Mouse (Mus musculus): ENCODE data around the gene Dusp7. TPM values are rescaled to one million over a fixed set of nuclear protein-coding genes. Genes with fewer than 3 reads are reported as not detected.

Gene Dusp7
- polyA plus RNA-seq, 1 experiment, result 11.0 TPM

- no peaks in the 10 kb centered on the region for H3K36me3 ChIP-seq (ENCODE audit: control insufficient read depth, insufficient read depth)
- H3K27me3 ChIP-seq (ENCODE audit: control insufficient read depth, insufficient read depth, insufficient read length), result no peaks in the 10 kb centered on the region
- H3K79me2 ChIP-seq (ENCODE audit: control insufficient read depth, insufficient read depth), result no peaks in the 10 kb centered on the region
- TF ChIP-seq MYOG (IDR thresholded peaks at IDR 0.05; ENCODE audit: control insufficient read depth, extremely low read depth, insufficient read length), result no peak
- TF ChIP-seq CEBPB (IDR thresholded peaks at IDR 0.05; ENCODE audit: low read depth), result no peak
- no peak for TF ChIP-seq MAX (IDR thresholded peaks at IDR 0.05)
- TF ChIP-seq USF1 (IDR thresholded peaks at IDR 0.05; ENCODE audit: low read depth), result no peak
- no peak for TF ChIP-seq MYOD1 (IDR thresholded peaks at IDR 0.05; ENCODE audit: control insufficient read depth, insufficient read length, low read depth)
- no peak for TF ChIP-seq FOSL1 (IDR thresholded peaks at IDR 0.05; ENCODE audit: insufficient read depth, low read length, poor library complexity, severe bottlenecking)
- H3ac ChIP-seq (ENCODE audit: control insufficient read depth, insufficient read length, low read depth), result no peak overlapping the region
- H3K4me3 ChIP-seq (ENCODE audit: insufficient read depth, poor library complexity, severe bottlenecking), result no peak overlapping the region
- no peaks in the 10 kb centered on the region for H3K79me3 ChIP-seq (ENCODE audit: low read depth)
These were observed 33.7 kb downstream of the Dusp7 start for GRCm38 (mm10) chr9:106402149-106402548.

- Histone ChIP-seq H3K27me3 (ENCODE audit: control insufficient read depth, insufficient read depth, insufficient read length) (no peaks in the 10 kb centered on the region), H3ac (ENCODE audit: control insufficient read depth, insufficient read length, low read depth) (no peak overlapping the region), H3K4me3 (ENCODE audit: insufficient read depth, poor library complexity, severe bottlenecking) (no peak overlapping the region), H3K79me3 (ENCODE audit: low read depth) (no peaks in the 10 kb centered on the region), H3K36me3 (ENCODE audit: control insufficient read depth, insufficient read depth) (no peaks in the 10 kb centered on the region), H3K79me2 (ENCODE audit: control insufficient read depth, insufficient read depth) (no peaks in the 10 kb centered on the region)
- TF ChIP-seq CTCF (IDR thresholded peaks at IDR 0.05; ENCODE audit: control insufficient read depth, insufficient read depth, insufficient read length) (no peak), CEBPB (IDR thresholded peaks at IDR 0.05; ENCODE audit: low read depth) (no peak), MYOD1 (IDR thresholded peaks at IDR 0.05; ENCODE audit: control insufficient read depth, insufficient read length, low read depth) (no peak), MAX (IDR thresholded peaks at IDR 0.05) (no peak), MYOG (IDR thresholded peaks at IDR 0.05; ENCODE audit: control insufficient read depth, extremely low read depth, insufficient read length) (no peak), FOSL1 (IDR thresholded peaks at IDR 0.05; ENCODE audit: insufficient read depth, low read length, poor library complexity, severe bottlenecking) (no peak)
These were observed 34.4 kb downstream of the Dusp7 start for GRCm38 (mm10) chr9:106402607-106403375.

- Histone ChIP-seq H3K36me3 (ENCODE audit: control insufficient read depth, insufficient read depth) (no peaks in the 10 kb centered on the region), H3K79me2 (ENCODE audit: control insufficient read depth, insufficient read depth) (no peaks in the 10 kb centered on the region), H3K27me3 (ENCODE audit: control insufficient read depth, insufficient read depth, insufficient read length) (no peaks in the 10 kb centered on the region), H3K79me3 (ENCODE audit: low read depth) (no peaks in the 10 kb centered on the region), H3ac (ENCODE audit: control insufficient read depth, insufficient read length, low read depth) (no peak overlapping the region), H3K4me3 (ENCODE audit: insufficient read depth, poor library complexity, severe bottlenecking) (no peak overlapping the region)
- TF ChIP-seq USF1 (IDR thresholded peaks at IDR 0.05; ENCODE audit: low read depth) (no peak), MYOD1 (IDR thresholded peaks at IDR 0.05; ENCODE audit: control insufficient read depth, insufficient read length, low read depth) (peak; percentile 66)
These were observed 36.8 kb downstream of the Dusp7 start for GRCm38 (mm10) chr9:106405275-106405674.

GRCm38 (mm10) chr9:106406443-106407078 lies 38.1 kb downstream of the Dusp7 start:
- TF ChIP-seq CTCF (IDR thresholded peaks at IDR 0.05; ENCODE audit: control insufficient read depth, insufficient read depth, insufficient read length), result no peak
- no peak for TF ChIP-seq FOSL1 (IDR thresholded peaks at IDR 0.05; ENCODE audit: insufficient read depth, low read length, poor library complexity, severe bottlenecking)
- TF ChIP-seq MYOD1 (IDR thresholded peaks at IDR 0.05; ENCODE audit: control insufficient read depth, insufficient read length, low read depth), result no peak
- TF ChIP-seq MYOG (IDR thresholded peaks at IDR 0.05; ENCODE audit: control insufficient read depth, extremely low read depth, insufficient read length), result no peak
- no peak for TF ChIP-seq USF1 (IDR thresholded peaks at IDR 0.05; ENCODE audit: low read depth)
- TF ChIP-seq CEBPB (IDR thresholded peaks at IDR 0.05; ENCODE audit: low read depth), result no peak
- TF ChIP-seq MAX (IDR thresholded peaks at IDR 0.05), result no peak
- Histone ChIP-seq H3K27me3 (ENCODE audit: control insufficient read depth, insufficient read depth, insufficient read length) (no peaks in the 10 kb centered on the region), H3K36me3 (ENCODE audit: control insufficient read depth, insufficient read depth) (no peaks in the 10 kb centered on the region)

GRCm38 (mm10) chr9:106409096-106409495 lies 40.7 kb downstream of the Dusp7 start:
- H3K36me3 ChIP-seq (ENCODE audit: control insufficient read depth, insufficient read depth), result no peaks in the 10 kb centered on the region
- H3K79me3 ChIP-seq (ENCODE audit: low read depth), result no peaks in the 10 kb centered on the region
- H3K4me3 ChIP-seq (ENCODE audit: insufficient read depth, poor library complexity, severe bottlenecking), result no peak overlapping the region
- no peak overlapping the region for H3ac ChIP-seq (ENCODE audit: control insufficient read depth, insufficient read length, low read depth)
- no peaks in the 10 kb centered on the region for H3K79me2 ChIP-seq (ENCODE audit: control insufficient read depth, insufficient read depth)
- TF ChIP-seq MYOG (IDR thresholded peaks at IDR 0.05; ENCODE audit: control insufficient read depth, extremely low read depth, insufficient read length), result no peak
- TF ChIP-seq MYOD1 (IDR thresholded peaks at IDR 0.05; ENCODE audit: control insufficient read depth, insufficient read length, low read depth), result no peak
- no peak for TF ChIP-seq FOSL1 (IDR thresholded peaks at IDR 0.05; ENCODE audit: insufficient read depth, low read length, poor library complexity, severe bottlenecking)
- no peak for TF ChIP-seq CTCF (IDR thresholded peaks at IDR 0.05; ENCODE audit: control insufficient read depth, insufficient read depth, insufficient read length)
- no peak for TF ChIP-seq CEBPB (IDR thresholded peaks at IDR 0.05; ENCODE audit: low read depth)
- no peak for TF ChIP-seq MAX (IDR thresholded peaks at IDR 0.05)
- TF ChIP-seq USF1 (IDR thresholded peaks at IDR 0.05; ENCODE audit: low read depth), result no peak
- no peaks in the 10 kb centered on the region for H3K27me3 ChIP-seq (ENCODE audit: control insufficient read depth, insufficient read depth, insufficient read length)

More at GRCm38 (mm10) chr9:106406443-106407078, 38.1 kb downstream of the Dusp7 start:
- no peak overlapping the region for H3K4me3 ChIP-seq (ENCODE audit: insufficient read depth, poor library complexity, severe bottlenecking)
- no peaks in the 10 kb centered on the region for H3K79me2 ChIP-seq (ENCODE audit: control insufficient read depth, insufficient read depth)
- no peak overlapping the region for H3ac ChIP-seq (ENCODE audit: control insufficient read depth, insufficient read length, low read depth)
- H3K79me3 ChIP-seq (ENCODE audit: low read depth), result no peaks in the 10 kb centered on the region
